28 mouse cellular contexts compared by ENCODE assay signal in the genomic region with DNA sequence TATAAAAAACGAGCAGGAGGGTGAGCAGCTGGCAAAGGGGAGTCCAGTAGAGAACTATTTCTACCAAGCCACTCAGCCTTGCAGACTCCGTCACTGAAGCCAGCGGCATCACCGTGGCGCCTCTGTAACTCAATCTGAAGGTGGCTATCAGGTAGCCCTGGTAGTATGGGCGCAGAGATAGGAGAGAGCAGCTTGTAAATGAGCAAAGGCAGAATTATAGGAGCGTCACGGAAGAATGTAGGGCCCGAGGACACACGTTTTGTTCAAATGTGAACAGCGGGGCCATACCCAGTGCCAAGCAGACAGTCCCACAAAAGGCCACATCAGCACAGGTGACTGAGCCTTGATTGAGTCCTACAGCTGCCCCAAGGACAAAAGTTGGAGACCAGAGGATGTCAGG. TPM values are rescaled to one million over a fixed set of nuclear protein-coding genes. Genes with fewer than 3 reads are reported as not detected.
"Had no signal": no experiment of that assay in that cellular context is flagged by ENCODE, and none has a peak within 500 bp of the region (broad histone marks: within the 10 kb centered on the region; RNA-seq: fewer than 3 reads in every experiment).

A gene (minus strand): TSS at position 101 of the 400 bp plus-strand sequence.

- H3K27ac ChIP-seq: gastrocnemius, adult 2 months; heart, adult 2 months; heart, embryonic 10.5 days; hindbrain, embryonic 12.5 days; hindbrain, embryonic 14.5 days; intestine, embryonic 15.5 days; layer of hippocampus, adult 2 months; limb, embryonic 13.5 days; limb, embryonic 15.5 days; liver, embryonic 12.5 days had no signal

- DNase-seq: gastrocnemius, adult 2 months; gastrocnemius, postnatal 10 days; gastrocnemius, postnatal 25 days; heart, adult 2 months; heart, postnatal 10 days; heart, postnatal 4 days; kidney, adult 18-20 months; kidney, adult 8-10 months; kidney, postnatal 10 days; kidney, postnatal 25 days; kidney, postnatal 4 days; layer of hippocampus, postnatal 36 days; left cerebral cortex, postnatal 4 days had no signal

- H3K36me3 ChIP-seq: heart, embryonic 10.5 days; heart, embryonic 12.5 days; hindbrain, embryonic 10.5 days; hindbrain, embryonic 12.5 days; intestine, embryonic 15.5 days; limb, embryonic 13.5 days; limb, embryonic 15.5 days; liver, embryonic 12.5 days had no signal

- H3K27me3 ChIP-seq: heart, embryonic 12.5 days; hindbrain, embryonic 12.5 days; intestine, embryonic 15.5 days; limb, embryonic 13.5 days; limb, embryonic 15.5 days; liver, embryonic 12.5 days had no signal

- H3K4me3 ChIP-seq: gastrocnemius, adult 2 months; heart, adult 2 months; heart, embryonic 10.5 days; heart, embryonic 12.5 days; hindbrain, embryonic 10.5 days; hindbrain, embryonic 12.5 days; intestine, embryonic 15.5 days; layer of hippocampus, adult 2 months; limb, embryonic 13.5 days; limb, embryonic 15.5 days; liver, embryonic 12.5 days had no signal

- H3K9me3 ChIP-seq: heart, embryonic 10.5 days; heart, embryonic 12.5 days; hindbrain, embryonic 10.5 days; hindbrain, embryonic 12.5 days; intestine, embryonic 15.5 days; limb, embryonic 13.5 days; limb, embryonic 15.5 days; liver, embryonic 12.5 days had no signal

- H3K9ac ChIP-seq: heart, embryonic 12.5 days; hindbrain, embryonic 12.5 days; hindbrain, embryonic 14.5 days; intestine, embryonic 15.5 days; limb, embryonic 13.5 days; limb, embryonic 15.5 days; liver, embryonic 12.5 days had no signal

- H3K4me1 ChIP-seq: heart, embryonic 10.5 days; heart, embryonic 12.5 days; hindbrain, embryonic 12.5 days; intestine, embryonic 15.5 days; limb, embryonic 13.5 days; limb, embryonic 15.5 days had no signal

RNA-seq across cellular contexts. Expression of the gene that starts here (rescaled TPM):
- total RNA-seq: gastrocnemius, adult 2 months; gastrocnemius, postnatal 25 days; gastrocnemius, postnatal 4 days; heart, adult 2 months; heart, postnatal 10 days; heart, postnatal 25 days; heart, postnatal 4 days; layer of hippocampus, adult 2 months; layer of hippocampus, postnatal 10 days; layer of hippocampus, postnatal 36 days; left cerebral cortex, postnatal 10 days; left cerebral cortex, postnatal 4 days; liver, adult 2 months had no signal
